ENCODE assay signal across 10 mouse cellular contexts in genomic region chr3:107516776-107517630, GRCm38 (mm10). TPM values are rescaled to one million over a fixed set of nuclear protein-coding genes. Genes with fewer than 3 reads are reported as not detected.
DNase-seq lines count a peak whose midpoint lies in the region; ATAC-seq and TF ChIP-seq lines count a peak whose summit lies in the region.
"Had no signal": no experiment of that assay in that cellular context is flagged by ENCODE, and none has a peak within 500 bp of the region (broad histone marks: within the 10 kb centered on the region; RNA-seq: fewer than 3 reads in every experiment).

No protein-coding gene starts in this region.

- no peak overlapping the region for H3K27ac ChIP-seq in gastrocnemius, adult 2 months
- H3K27ac ChIP-seq in forebrain, embryonic 12.5 days = peak overlapping the region; percentile 59; the same call in 1 of the 2 replicates
- peak overlapping the region; percentile 51; the same call in 1 of the 2 replicates for H3K27ac ChIP-seq in kidney, embryonic 15.5 days
- H3K27ac ChIP-seq in midbrain, embryonic 14.5 days (replicated peaks; ENCODE audit: low read depth, low read length) = peak overlapping the region; percentile 79

- H3K4me3 ChIP-seq in gastrocnemius, adult 2 months = peak overlapping the region; percentile 63
- peak overlapping the region; percentile 57 for H3K4me3 ChIP-seq in forebrain, embryonic 12.5 days (replicated peaks)
- peak overlapping the region; percentile 62 for H3K4me3 ChIP-seq in kidney, embryonic 15.5 days (replicated peaks)
- H3K4me3 ChIP-seq in midbrain, embryonic 14.5 days (replicated peaks; ENCODE audit: low read depth, low read length) = peak overlapping the region; percentile 57

- H3K27me3 ChIP-seq in forebrain, embryonic 12.5 days = peaks cover 65% of the 10 kb centered on the region
- peaks cover 89% of the 10 kb centered on the region for H3K27me3 ChIP-seq in kidney, embryonic 15.5 days
- peaks cover 20% of the 10 kb centered on the region for H3K27me3 ChIP-seq in midbrain, embryonic 14.5 days (ENCODE audit: control insufficient read depth, insufficient read depth, low read length)

- H3K4me1 ChIP-seq in forebrain, embryonic 12.5 days = peaks cover 14% of the 10 kb centered on the region
- peaks cover 19% of the 10 kb centered on the region for H3K4me1 ChIP-seq in kidney, embryonic 15.5 days
- H3K4me1 ChIP-seq in midbrain, embryonic 14.5 days (ENCODE audit: control insufficient read depth, insufficient read depth, low read length) = peaks cover 13% of the 10 kb centered on the region; the same call in 1 of the 2 replicates

- H3K4me2 ChIP-seq in forebrain, embryonic 12.5 days = peak overlapping the region; percentile 95
- peak overlapping the region; percentile 99 for H3K4me2 ChIP-seq in kidney, embryonic 15.5 days
- peak overlapping the region; percentile 89 for H3K4me2 ChIP-seq in midbrain, embryonic 14.5 days (ENCODE audit: low read length)

- no peaks in the 10 kb centered on the region for H3K36me3 ChIP-seq in forebrain, embryonic 12.5 days (replicated peaks)
- H3K36me3 ChIP-seq in kidney, embryonic 15.5 days = no peaks in the 10 kb centered on the region
- no peaks in the 10 kb centered on the region for H3K36me3 ChIP-seq in midbrain, embryonic 14.5 days (ENCODE audit: control insufficient read depth, insufficient read depth, low read length)

- no peak for TF ChIP-seq CTCF in gastrocnemius, adult 2 months (IDR thresholded peaks at IDR 0.05)

- no peaks in the 10 kb centered on the region for H3K9me3 ChIP-seq in forebrain, embryonic 12.5 days
- H3K9me3 ChIP-seq in kidney, embryonic 15.5 days (replicated peaks) = no peaks in the 10 kb centered on the region
- no peaks in the 10 kb centered on the region for H3K9me3 ChIP-seq in midbrain, embryonic 14.5 days (ENCODE audit: control insufficient read depth, low read length)

- 3% methylated on average over 55 of the region's 55 CpGs for WGBS in forebrain, embryonic 12.5 days
- WGBS in kidney, embryonic 15.5 days = 4% methylated on average over 55 of the region's 55 CpGs
- 4% methylated on average over 55 of the region's 55 CpGs for WGBS in midbrain, embryonic 14.5 days

- H3K9ac ChIP-seq in forebrain, embryonic 12.5 days = peak overlapping the region; percentile 66
- peak overlapping the region; percentile 57 for H3K9ac ChIP-seq in kidney, embryonic 15.5 days
- H3K9ac ChIP-seq in midbrain, embryonic 14.5 days (replicated peaks; ENCODE audit: low read length) = peak overlapping the region; percentile 65

- no peak for DNase-seq in gastrocnemius, adult 2 months
- no peak for DNase-seq in gastrocnemius, postnatal 36 days
- DNase-seq in brain, adult 2 months (ENCODE audit: low read depth, low spot score) = peak; percentile 88
- DNase-seq in midbrain, embryonic 14.5 days = peak; percentile 83
- no peak for DNase-seq in thymus, postnatal 14 days

- intact Hi-C loops in gastrocnemius, adult 2 months (cut with DNase I) = no loop called here
- intact Hi-C loops in gastrocnemius, postnatal 36 days (cut with DNase I) = no loop called here

- peak; percentile 89 for ATAC-seq in forebrain, embryonic 12.5 days (ENCODE audit: low FRiP score)
- ATAC-seq in kidney, embryonic 15.5 days (replicated peaks; ENCODE audit: low FRiP score) = peak; percentile 88
- peak; percentile 62 for ATAC-seq in midbrain, embryonic 14.5 days (ENCODE audit: low FRiP score, low TSS enrichment)
- ATAC-seq in CD4-positive, CD25-positive, alpha-beta regulatory T cell, adult 4 months = no peak

RNA-seq across cellular contexts. Expression of gene Slc6a17, which starts 0.8 kb away (rescaled TPM):
- total RNA-seq in gastrocnemius, adult 2 months (2021) = under 1 TPM; 0.28 to 0.81 TPM
- 1 to 10 TPM in 1 of 2 experiments, under 1 TPM in 1; 0.26 to 1.4 TPM for total RNA-seq in gastrocnemius, postnatal 36 days (2021)
- 5.7 and 8.3 TPM in 2 replicates for polyA plus RNA-seq in forebrain, embryonic 12.5 days (2016; fragmentation: Nextera tagmentation; extraction: Ambion mirVana)
- polyA plus RNA-seq in kidney, embryonic 15.5 days (2015; fragmentation: Nextera tagmentation; extraction: Ambion mirVana) = 3.3 and 3.6 TPM in 2 replicates
- 12.3 and 20.4 TPM in 2 replicates for polyA plus RNA-seq in midbrain, embryonic 14.5 days (2014; fragmentation: Nextera tagmentation; extraction: Ambion mirVana)
- polyA plus RNA-seq in CD4-positive, CD25-positive, alpha-beta regulatory T cell, adult 4 months (2017; shearing (Covaris generic)) = not detected
- total RNA-seq: CH12.LX had no signal

RNA-seq across cellular contexts. Expression of gene Ubl4b, which starts 37.9 kb away (rescaled TPM):
- total RNA-seq in gastrocnemius, adult 2 months (2021) = not detected
- total RNA-seq in gastrocnemius, postnatal 36 days (2021) = not detected
- 0.19 and 0.27 TPM in 2 replicates for polyA plus RNA-seq in forebrain, embryonic 12.5 days (2016; fragmentation: Nextera tagmentation; extraction: Ambion mirVana)
- not detected in 2 replicates for polyA plus RNA-seq in kidney, embryonic 15.5 days (2015; fragmentation: Nextera tagmentation; extraction: Ambion mirVana)
- polyA plus RNA-seq in midbrain, embryonic 14.5 days (2014; fragmentation: Nextera tagmentation; extraction: Ambion mirVana) = not detected in 2 replicates
- polyA plus RNA-seq in CD4-positive, CD25-positive, alpha-beta regulatory T cell, adult 4 months (2017; shearing (Covaris generic)) = not detected
- total RNA-seq: CH12.LX; layer of hippocampus, postnatal 36 days had no signal

RNA-seq across cellular contexts. Expression of gene Kcnc4, which starts 57.7 kb away (rescaled TPM):
- 10 to 100 TPM; 51.9 to 72.3 TPM for total RNA-seq in gastrocnemius, adult 2 months (2021)
- total RNA-seq in gastrocnemius, postnatal 36 days (2021) = 10 to 100 TPM; 72.7 to 86.8 TPM
- 0.32 and 0.47 TPM in 2 replicates for polyA plus RNA-seq in forebrain, embryonic 12.5 days (2016; fragmentation: Nextera tagmentation; extraction: Ambion mirVana)
- 0.26 and 0.31 TPM in 2 replicates for polyA plus RNA-seq in kidney, embryonic 15.5 days (2015; fragmentation: Nextera tagmentation; extraction: Ambion mirVana)
- polyA plus RNA-seq in midbrain, embryonic 14.5 days (2014; fragmentation: Nextera tagmentation; extraction: Ambion mirVana) = 6.2 and 8.3 TPM in 2 replicates
- polyA plus RNA-seq in CD4-positive, CD25-positive, alpha-beta regulatory T cell, adult 4 months (2017; shearing (Covaris generic)) = not detected
- total RNA-seq: CH12.LX had no signal

Comparison
In these comparisons a context has a peak if more than half of its experiments do, and no peak if none do; other contexts are left out.
1. DNase-seq: peak in brain, adult 2 months (single experiment) and midbrain, embryonic 14.5 days (single experiment); none in gastrocnemius, adult 2 months (single experiment), gastrocnemius, postnatal 36 days (0 of 2) and thymus, postnatal 14 days (single experiment).
2. Peak in every context shown above with its lines, with median percentiles within 50 percentile points of each other: H3K4me3 ChIP-seq, H3K4me2 ChIP-seq and H3K9ac ChIP-seq.